Mouse (Mus musculus): ENCODE measurements around the gene Pax3.

Pax3 gene

GRCm38 (mm10) chr1:78182954-78183353 lies 14.0 kb downstream of the Pax3 start:
- in situ Hi-C loops (cut with MboI; ENCODE audit: unreplicated experiment in 2 of 2) = no loop called here

- in situ Hi-C loops (cut with MboI; ENCODE audit: unreplicated experiment in 2 of 2) = no loop called here
Measured at GRCm38 (mm10) chr1:78181882-78182281, 15.1 kb downstream of the Pax3 start.

- in situ Hi-C loops (cut with MboI; ENCODE audit: unreplicated experiment in 2 of 2) = no loop called here
Measured at GRCm38 (mm10) chr1:78172334-78172733, 24.6 kb downstream of the Pax3 start.

GRCm38 (mm10) chr1:78171671-78172070 lies 25.3 kb downstream of the Pax3 start:
- in situ Hi-C loops (cut with MboI; ENCODE audit: unreplicated experiment in 2 of 2) = no loop called here

GRCm38 (mm10) chr1:78170771-78171170 lies 26.2 kb downstream of the Pax3 start:
- in situ Hi-C loops (cut with MboI; ENCODE audit: unreplicated experiment in 2 of 2) = no loop called here

GRCm38 (mm10) chr1:78168796-78169195 lies 28.1 kb downstream of the Pax3 start:
- in situ Hi-C loops (cut with MboI; ENCODE audit: unreplicated experiment in 2 of 2) = no loop called here

GRCm38 (mm10) chr1:78167577-78168286 lies 29.2 kb downstream of the Pax3 start:
- in situ Hi-C loops (cut with MboI; ENCODE audit: unreplicated experiment in 2 of 2) = no loop called here

DNA sequence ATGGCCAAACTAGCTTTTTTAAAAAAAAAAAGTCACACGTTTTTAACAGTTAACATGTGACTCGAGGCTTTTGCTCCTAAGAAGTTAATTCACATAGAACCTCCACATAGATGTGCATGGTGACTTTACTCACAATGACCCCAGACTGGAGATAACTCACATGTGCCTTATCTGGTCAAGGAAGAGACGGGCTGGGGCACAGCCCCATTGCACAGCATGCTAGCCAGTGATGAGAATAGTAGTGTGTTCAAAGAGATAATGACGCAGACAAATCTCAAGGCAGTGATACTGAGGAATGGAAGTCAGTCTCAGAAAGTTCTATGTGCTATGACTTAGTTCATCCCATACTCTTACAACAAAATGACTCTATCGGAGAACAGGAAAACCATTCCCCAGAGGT lies 35.2 kb downstream of the Pax3 start:
- in situ Hi-C loops (cut with MboI; ENCODE audit: unreplicated experiment in 2 of 2) = no loop called here

- in situ Hi-C loops (cut with MboI; ENCODE audit: unreplicated experiment in 2 of 2) = no loop called here
Measured at GRCm38 (mm10) chr1:78157930-78158329, 39.0 kb downstream of the Pax3 start.

DNA sequence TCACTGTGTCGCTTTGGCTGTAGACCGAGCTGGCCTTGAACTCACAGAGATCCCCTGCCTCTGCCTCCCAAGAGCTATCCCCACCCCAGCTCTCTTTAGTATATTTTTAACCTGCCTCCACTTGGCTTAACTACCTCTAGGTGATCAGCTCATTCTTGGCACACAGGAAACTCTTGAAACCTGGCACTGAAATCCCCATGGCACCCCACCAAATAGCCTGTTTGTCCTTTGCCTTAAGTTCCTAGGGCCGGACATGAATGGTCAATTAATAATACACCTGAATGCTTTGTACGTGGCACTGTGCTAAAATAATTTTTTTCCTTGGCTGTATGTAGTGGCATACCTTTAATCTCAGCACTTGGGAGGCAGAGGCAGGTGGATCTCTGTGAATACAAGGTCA lies 41.1 kb downstream of the Pax3 start:
- in situ Hi-C loops (cut with MboI; ENCODE audit: unreplicated experiment in 2 of 2) = no loop called here

DNA sequence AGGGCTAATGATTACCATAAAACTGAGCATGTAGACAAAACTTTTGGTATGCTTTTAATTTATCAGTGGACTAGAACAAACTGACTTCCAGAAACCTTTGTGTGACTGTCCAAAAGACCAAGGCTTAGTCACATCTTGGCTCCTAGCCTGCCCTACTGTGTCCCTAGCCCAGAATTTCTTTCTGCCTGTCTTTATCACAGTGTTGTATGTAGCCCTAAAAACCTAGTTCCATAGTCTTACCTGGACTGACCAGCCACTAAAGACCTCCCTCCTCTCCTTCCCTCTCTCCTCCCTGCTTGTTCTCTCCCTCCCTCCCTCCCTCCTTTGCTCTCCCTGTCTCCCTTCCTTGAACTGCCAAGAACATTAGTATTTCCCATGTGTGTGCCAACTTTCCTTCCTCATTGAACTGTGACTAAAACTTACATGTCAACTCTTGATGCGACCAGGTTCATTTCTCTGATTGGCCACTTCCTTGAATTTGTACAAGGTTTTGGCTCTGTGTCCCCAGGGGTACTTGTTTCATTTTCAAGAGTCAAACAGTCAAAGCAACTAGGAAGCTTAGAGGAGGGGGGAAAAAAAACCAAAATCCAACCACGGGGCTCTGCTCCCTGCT lies 48.8 kb downstream of the Pax3 start:
- in situ Hi-C loops (cut with MboI; ENCODE audit: unreplicated experiment in 2 of 2) = no loop called here

DNA sequence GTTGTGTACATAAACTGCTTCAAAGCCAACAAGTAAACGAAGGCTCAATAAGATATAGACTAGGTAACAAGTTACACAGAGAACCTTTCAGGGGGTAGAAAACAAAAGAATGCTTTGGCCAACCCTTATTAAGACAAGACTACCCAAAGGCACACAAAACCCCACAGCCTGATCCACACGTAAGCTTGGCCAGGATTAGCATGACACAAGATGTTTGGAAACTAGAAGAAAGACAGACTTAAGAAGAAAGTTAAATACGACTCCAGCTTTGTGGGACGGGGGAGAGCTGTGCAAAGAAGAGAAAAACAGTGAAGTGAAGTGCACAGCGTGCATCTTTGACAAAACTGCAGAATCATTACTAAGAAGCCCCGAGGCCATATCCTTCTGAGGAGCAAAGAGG lies 53.5 kb downstream of the Pax3 start:
- in situ Hi-C loops (cut with MboI; ENCODE audit: unreplicated experiment in 2 of 2) = no loop called here

DNA sequence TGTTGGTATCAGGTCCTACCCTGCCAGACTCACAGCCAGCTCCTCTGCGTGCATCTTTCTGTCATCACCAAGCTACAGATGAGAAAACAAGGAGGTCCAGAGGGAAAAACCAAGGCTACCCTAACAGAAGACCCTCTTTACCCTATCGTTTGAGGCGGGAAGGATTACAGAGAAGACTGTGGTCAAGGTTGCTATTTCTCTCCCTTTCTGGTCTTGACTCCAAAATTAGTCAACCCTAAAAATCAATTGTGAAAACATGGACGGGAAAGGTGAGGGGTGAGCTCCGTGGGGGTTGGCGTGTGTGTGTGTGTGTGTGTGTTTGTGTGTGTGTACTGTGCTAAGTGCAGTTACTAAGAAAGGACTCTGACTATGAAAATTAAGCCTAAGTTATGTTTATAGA lies 54.0 kb downstream of the Pax3 start:
- in situ Hi-C loops (cut with MboI; ENCODE audit: unreplicated experiment in 2 of 2) = no loop called here

DNA sequence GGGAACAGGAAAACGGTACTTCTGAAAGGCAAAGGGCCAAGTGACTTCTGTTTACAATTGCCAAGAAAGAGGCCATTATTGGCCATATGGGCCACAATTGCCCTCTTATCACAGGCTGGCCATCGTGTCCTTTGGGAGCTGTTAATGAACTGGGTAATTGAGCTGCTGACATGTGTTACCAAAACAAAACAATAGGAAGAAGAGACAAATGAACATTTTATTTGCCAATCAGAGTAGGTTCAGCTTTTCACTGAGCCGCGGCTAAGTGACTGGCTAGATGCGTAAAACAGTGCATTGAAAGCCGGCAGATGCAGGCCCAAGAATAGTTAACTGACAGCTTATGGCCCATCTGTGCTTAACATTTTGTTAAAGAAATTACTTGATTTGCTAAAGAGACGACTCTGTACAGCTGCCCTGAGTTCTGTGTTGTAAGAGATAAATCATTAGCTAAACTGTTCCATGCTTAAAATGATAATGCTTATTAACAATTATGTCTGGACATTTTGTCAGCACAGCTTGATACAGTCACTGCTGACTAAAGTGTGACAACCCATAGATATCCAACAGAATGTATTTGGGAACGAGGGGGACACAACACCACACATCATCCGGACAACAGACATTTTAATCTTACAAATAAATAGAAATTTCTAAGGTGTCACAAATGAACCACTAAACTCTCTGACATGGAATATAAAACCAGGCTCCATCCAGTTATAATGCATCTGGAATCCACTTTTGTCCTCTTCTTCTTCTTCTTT lies 55.0 kb downstream of the Pax3 start:
- in situ Hi-C loops (cut with MboI; ENCODE audit: unreplicated experiment in 2 of 2) = no loop called here

- in situ Hi-C loops (cut with MboI; ENCODE audit: unreplicated experiment in 2 of 2) = no loop called here
Measured at GRCm38 (mm10) chr1:78141314-78141713, 55.6 kb downstream of the Pax3 start.

DNA sequence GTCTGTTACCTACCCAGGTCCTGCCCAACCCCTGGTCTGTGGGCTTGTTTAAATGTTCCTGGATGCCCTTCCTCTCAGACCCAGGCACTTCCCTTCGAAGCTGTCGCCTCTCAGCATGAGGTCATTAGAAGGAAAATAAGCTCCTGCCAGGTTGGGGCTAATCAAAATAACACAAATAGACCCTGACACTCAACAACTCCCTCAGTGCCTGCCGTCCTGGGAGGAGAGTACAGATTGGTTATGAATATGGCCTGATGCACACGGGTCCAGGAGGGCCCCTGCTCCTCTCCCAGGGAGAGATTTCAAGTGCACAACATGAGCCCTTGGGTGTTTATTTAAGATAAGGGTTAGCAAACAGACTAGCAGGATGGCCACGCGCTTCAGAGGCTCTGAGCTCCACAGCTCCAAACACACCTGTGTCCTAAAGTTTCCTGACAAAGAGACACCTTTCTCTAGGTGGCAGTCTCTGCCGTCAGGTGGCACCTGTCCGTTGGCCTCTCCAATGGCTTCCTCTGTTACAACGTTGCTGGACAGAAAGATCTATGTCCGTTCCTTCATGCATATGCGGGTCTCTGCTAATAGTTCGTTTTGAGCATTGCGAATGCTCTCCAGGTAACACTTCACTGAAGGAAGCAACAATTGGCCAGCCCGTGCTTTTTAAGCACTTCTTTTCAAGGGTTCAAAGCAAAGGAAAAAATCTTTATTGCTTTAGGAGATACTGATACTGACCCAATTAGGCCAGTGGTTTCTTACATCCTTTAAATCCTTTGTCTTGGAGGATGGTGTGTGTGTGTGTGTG lies 56.2 kb downstream of the Pax3 start:
- in situ Hi-C loops (cut with MboI; ENCODE audit: unreplicated experiment in 2 of 2) = no loop called here

- in situ Hi-C loops (cut with MboI; ENCODE audit: unreplicated experiment in 2 of 2) = no loop called here
Measured at GRCm38 (mm10) chr1:78139287-78139686, 57.6 kb downstream of the Pax3 start.

DNA sequence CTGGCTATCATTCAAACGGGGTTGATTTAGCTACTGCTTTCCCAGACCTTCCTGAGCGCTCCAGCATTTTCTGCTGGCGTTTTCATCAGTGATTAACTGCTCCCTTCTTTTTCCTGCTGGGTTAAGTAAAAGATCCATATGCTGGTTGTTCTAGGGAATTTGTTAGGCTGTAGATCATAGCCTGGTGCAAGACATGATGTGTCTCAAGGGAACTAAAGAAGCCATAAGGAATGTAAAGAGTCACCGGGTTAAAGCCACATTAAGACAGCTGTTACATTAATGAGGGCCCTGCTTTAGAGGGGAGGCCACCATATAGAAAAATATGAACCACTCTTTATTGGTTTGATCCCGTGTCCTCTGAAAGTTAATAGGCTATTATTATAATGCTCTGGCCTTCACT lies 67.7 kb downstream of the Pax3 start:
- in situ Hi-C loops (cut with MboI; ENCODE audit: unreplicated experiment in 2 of 2) = no loop called here

DNA sequence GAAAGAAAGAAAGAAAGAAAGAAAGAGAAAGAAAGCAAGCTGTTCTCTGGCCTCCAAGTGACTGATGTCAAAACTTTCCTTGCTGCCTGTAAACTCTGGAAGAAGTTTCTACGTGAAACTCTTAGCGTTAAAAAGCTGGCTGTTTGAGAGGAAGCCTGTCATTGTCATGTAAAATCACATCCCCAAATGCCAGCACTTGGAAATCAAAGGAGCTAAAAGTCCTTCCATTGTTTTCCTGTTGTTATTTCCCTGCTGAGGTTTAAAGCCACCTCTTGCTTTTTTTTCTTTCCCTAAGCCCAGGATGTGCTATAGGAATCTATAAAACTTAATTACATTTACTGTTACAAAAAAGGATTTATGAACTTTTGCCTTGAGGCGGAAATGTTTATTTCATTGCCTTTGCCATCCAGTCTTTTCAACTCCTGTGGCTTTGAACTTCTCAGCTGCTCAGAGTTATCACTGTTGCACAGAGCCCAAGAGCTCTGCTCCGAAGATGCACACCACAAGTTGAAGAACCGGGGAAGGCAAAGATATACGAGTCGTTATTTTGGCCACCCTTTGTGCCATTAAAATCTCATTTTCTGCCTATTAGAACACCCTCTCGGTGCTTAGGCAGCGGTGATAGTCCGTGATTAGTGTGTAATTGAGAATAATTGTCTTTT lies 76.9 kb downstream of the Pax3 start:
- in situ Hi-C loops (cut with MboI; ENCODE audit: unreplicated experiment in 2 of 2) = no loop called here

DNA sequence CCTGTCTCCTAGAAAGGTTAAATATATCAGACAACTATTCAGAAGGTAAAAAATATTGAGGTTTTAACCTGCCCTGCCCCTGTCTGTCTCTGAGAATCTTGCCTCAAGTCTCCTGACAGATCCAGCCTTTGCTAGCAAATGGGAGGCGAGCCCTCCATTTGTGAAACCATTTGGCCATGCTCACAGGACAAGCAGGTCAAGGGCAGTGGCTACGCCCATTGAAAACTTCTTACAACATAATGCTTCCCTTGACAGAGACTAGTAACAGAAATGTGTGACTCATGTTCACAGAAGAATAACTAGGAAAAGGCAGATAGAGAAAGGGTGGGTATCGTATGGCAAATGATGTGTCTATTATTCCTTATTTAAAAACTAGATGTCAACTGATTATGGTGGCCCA lies 80.9 kb downstream of the Pax3 start:
- in situ Hi-C loops (cut with MboI; ENCODE audit: unreplicated experiment in 2 of 2) = no loop called here

GRCm38 (mm10) chr1:78110311-78110710 lies 86.6 kb downstream of the Pax3 start:
- in situ Hi-C loops (cut with MboI; ENCODE audit: unreplicated experiment in 2 of 2) = no loop called here

Measured in v-Abl transformed pro-B cells (cell line).